ENCODE assay signal across 9 mouse cellular contexts in genomic region chr16:17432576-17432975, GRCm38 (mm10). TPM values are rescaled to one million over a fixed set of nuclear protein-coding genes. Genes with fewer than 3 reads are reported as not detected.
DNase-seq lines count a peak whose midpoint lies in the region; ATAC-seq and TF ChIP-seq lines count a peak whose summit lies in the region.
"Had no signal": no experiment of that assay in that cellular context is flagged by ENCODE, and none has a peak within 500 bp of the region (broad histone marks: within the 10 kb centered on the region; RNA-seq: fewer than 3 reads in every experiment).

No protein-coding gene starts in this region.

- H3K9me3 ChIP-seq in E14TG2a.4 (ENCODE audit: low read length) = no peaks in the 10 kb centered on the region
- no peaks in the 10 kb centered on the region for H3K9me3 ChIP-seq in limb, embryonic 10.5 days (replicated peaks)
- H3K9me3 ChIP-seq: neural tube, embryonic 12.5 days had no signal

- peaks cover 9% of the 10 kb centered on the region; the same call in 1 of the 2 replicates for H3K4me1 ChIP-seq in E14TG2a.4 (replicated peaks; ENCODE audit: low read depth, low read length)
- H3K4me1 ChIP-seq in limb, embryonic 10.5 days = no peaks in the 10 kb centered on the region
- H3K4me1 ChIP-seq: neural tube, embryonic 12.5 days had no signal

- no peak overlapping the region for H3K4me3 ChIP-seq in E14TG2a.4 (replicated peaks; ENCODE audit: low read length)
- H3K4me3 ChIP-seq in limb, embryonic 10.5 days = no peak overlapping the region
- H3K4me3 ChIP-seq: neural tube, embryonic 12.5 days had no signal

- peak; percentile 35; the same call in 1 of the 2 replicates for ATAC-seq in granulocyte monocyte progenitor cell, adult 5-6 weeks (replicated peaks; ENCODE audit: poor library complexity, severe bottlenecking)

- peak; percentile 57 for TF ChIP-seq CTCF in E14TG2a.4 (conservative IDR thresholded peaks at IDR 0.05; ENCODE audit: low read length)

- peak; percentile 20 to 68 for DNase-seq in adrenal gland, adult (ENCODE audit: inconsistent age in 2 of 2, low spot score in 1 of 2)
- no peak for DNase-seq in adrenal gland, adult 8-10 months
- DNase-seq in kidney, adult 9 months = peak; percentile 29
- DNase-seq in kidney, adult 18-20 months = no peak
- no peak for DNase-seq in testis, postnatal 14 days (ENCODE audit: low spot score)
- DNase-seq in limb, embryonic 10.5 days (ENCODE audit: low spot score) = no peak

- WGBS in limb, embryonic 10.5 days = 83% methylated on average over 2 of the region's 2 CpGs

- no peak overlapping the region for H3K27ac ChIP-seq in limb, embryonic 10.5 days
- H3K27ac ChIP-seq: neural tube, embryonic 12.5 days had no signal

- H3K36me3 ChIP-seq in E14TG2a.4 (ENCODE audit: insufficient read depth, low read length) = peaks cover 16% of the 10 kb centered on the region
- peaks cover 9% of the 10 kb centered on the region for H3K36me3 ChIP-seq in limb, embryonic 10.5 days

- no peaks in the 10 kb centered on the region for H3K27me3 ChIP-seq in E14TG2a.4 (ENCODE audit: insufficient read depth, low read length)
- no peaks in the 10 kb centered on the region for H3K27me3 ChIP-seq in limb, embryonic 10.5 days (ENCODE audit: low read depth, poor library complexity, severe bottlenecking)
- H3K27me3 ChIP-seq: neural tube, embryonic 12.5 days had no signal

RNA-seq across cellular contexts. Expression of gene Crkl, which starts 19.2 kb away (rescaled TPM):
- total RNA-seq in adrenal gland, adult 8-10 months (2022) = 10 to 100 TPM; 27.7 to 38.9 (median 36.1) TPM
- 26.0 and 30.1 TPM in 2 replicates for total RNA-seq in granulocyte monocyte progenitor cell, adult 5-6 weeks (2014; fragmentation: Nextera tagmentation)
- total RNA-seq in granulocyte monocyte progenitor cell, adult 5-6 weeks (2017) = 19.4 and 20.9 TPM in 2 replicates
- 83.6 and 84.0 TPM in 2 replicates for polyA plus RNA-seq in limb, embryonic 10.5 days (2016; fragmentation: Nextera tagmentation; extraction: Ambion mirVana)

RNA-seq across cellular contexts. Expression of gene Pi4ka, which starts 26.5 kb away (rescaled TPM):
- 100 to 1,000 TPM in 2 of 4 experiments, 10 to 100 TPM in 2; 86.3 to 111 (median 102) TPM for total RNA-seq in adrenal gland, adult 8-10 months (2022)
- 52.5 and 78.2 TPM in 2 replicates for total RNA-seq in granulocyte monocyte progenitor cell, adult 5-6 weeks (2014; fragmentation: Nextera tagmentation)
- 28.3 and 29.5 TPM in 2 replicates for total RNA-seq in granulocyte monocyte progenitor cell, adult 5-6 weeks (2017)
- polyA plus RNA-seq in limb, embryonic 10.5 days (2016; fragmentation: Nextera tagmentation; extraction: Ambion mirVana) = 30.1 and 37.6 TPM in 2 replicates

RNA-seq across cellular contexts. Expression of gene Snap29, which starts 26.8 kb away (rescaled TPM):
- total RNA-seq in adrenal gland, adult 8-10 months (2022) = 10 to 100 TPM; 26.7 to 32.4 (median 29.4) TPM
- total RNA-seq in granulocyte monocyte progenitor cell, adult 5-6 weeks (2014; fragmentation: Nextera tagmentation) = 18.4 and 21.0 TPM in 2 replicates
- 14.8 and 20.3 TPM in 2 replicates for total RNA-seq in granulocyte monocyte progenitor cell, adult 5-6 weeks (2017)
- polyA plus RNA-seq in limb, embryonic 10.5 days (2016; fragmentation: Nextera tagmentation; extraction: Ambion mirVana) = 8.5 and 11.7 TPM in 2 replicates

RNA-seq across cellular contexts. Expression of gene Aifm3, which starts 56.8 kb away (rescaled TPM):
- total RNA-seq in adrenal gland, adult 8-10 months (2022) = 10 to 100 TPM in 3 of 4 experiments, 1 to 10 TPM in 1; 7.9 to 47.0 (median 29.0) TPM
- total RNA-seq in granulocyte monocyte progenitor cell, adult 5-6 weeks (2014; fragmentation: Nextera tagmentation) = not detected in 2 replicates
- total RNA-seq in granulocyte monocyte progenitor cell, adult 5-6 weeks (2017) = not detected in 2 replicates
- polyA plus RNA-seq in limb, embryonic 10.5 days (2016; fragmentation: Nextera tagmentation; extraction: Ambion mirVana) = 0.85 and 1.2 TPM in 2 replicates

Comparison
In these comparisons a context has a peak if more than half of its experiments do, and no peak if none do; other contexts are left out.
1. DNase-seq: peak in adrenal gland, adult (2 of 2) and kidney, adult 9 months (single experiment); none in adrenal gland, adult 8-10 months (single experiment), kidney, adult 18-20 months (single experiment), testis, postnatal 14 days (single experiment) and limb, embryonic 10.5 days (single experiment).